Mouse (Mus musculus) MEL (cell line): ENCODE measurements around the gene Mccc2.

Experiments
- CTCF ChIP-seq, 3 experiments: IDR thresholded peaks in 2 of 3; conservative IDR thresholded peaks in 1 of 3; 2 replicates each; pipeline ENCODE4 v1.5.1; 2011 to 2012; ENCODE audit warnings: low read length in 3 of 3, low read depth in 2 of 3, mild to moderate bottlenecking in 2 of 3, improper control_type of control experiment in 1 of 3, inconsistent platforms in 1 of 3, mixed read lengths in 1 of 3, moderate library complexity in 1 of 3; ENCODE audit not compliant: control insufficient read depth in 1 of 3, insufficient read depth in 1 of 3, poor library complexity in 1 of 3, severe bottlenecking in 1 of 3
- ELF1 ChIP-seq: IDR thresholded peaks from 2 replicates; pipeline ENCODE4 v1.6.1; 2014; ENCODE audit warnings: low read depth, mild to moderate bottlenecking, inconsistent platforms, low read length, improper control_type of control experiment, moderate library complexity
- EP300 ChIP-seq, 2 experiments: IDR thresholded peaks; 2 replicates each; pipeline ENCODE4 v1.6.1; 2011; ENCODE audit warnings: improper control_type of control experiment in 2 of 2, low read length in 2 of 2, low read depth in 1 of 2, mild to moderate bottlenecking in 1 of 2
- GATA1 ChIP-seq: IDR thresholded peaks from 2 replicates; pipeline ENCODE4 v1.6.1; 2011; ENCODE audit warnings: low read depth, low read length, improper control_type of control experiment
- KAT2A ChIP-seq: conservative IDR thresholded peaks from 2 replicates; pipeline ENCODE4 v1.6.1; 2012; ENCODE audit warnings: low read depth, low read length, improper control_type of control experiment, inconsistent platforms
- MAX ChIP-seq: IDR thresholded peaks from 2 replicates; pipeline ENCODE4 v1.6.1; 2011; ENCODE audit warnings: low read length, improper control_type of control experiment
- NRF1 ChIP-seq: IDR thresholded peaks from 2 replicates; pipeline ENCODE4 v1.6.1; 2014; ENCODE audit warnings: low read depth, mild to moderate bottlenecking, inconsistent platforms, low read length, improper control_type of control experiment, moderate library complexity; ENCODE audit not compliant: poor library complexity, insufficient read depth, severe bottlenecking
- POLR2AphosphoS2 ChIP-seq: IDR thresholded peaks from 2 replicates; pipeline ENCODE4 v1.6.1; 2011; ENCODE audit warnings: low read length, improper control_type of control experiment
- POLR2AphosphoS5 ChIP-seq: IDR thresholded peaks from 2 replicates; pipeline ENCODE4 v1.6.1; 2012; ENCODE audit warnings: low read depth, borderline replicate concordance, mild to moderate bottlenecking, inconsistent platforms, low read length, moderate library complexity, mixed read lengths
- TAL1 ChIP-seq: IDR thresholded peaks from 2 replicates; pipeline ENCODE4 v1.6.1; 2012; ENCODE audit warnings: mild to moderate bottlenecking, inconsistent platforms, low read length, moderate library complexity, mixed read lengths
- ZMIZ1 ChIP-seq: IDR thresholded peaks from 2 replicates; pipeline ENCODE4 v1.6.1; 2012; ENCODE audit warnings: low read depth, mild to moderate bottlenecking, inconsistent platforms, low read length, improper control_type of control experiment, moderate library complexity

DNA sequence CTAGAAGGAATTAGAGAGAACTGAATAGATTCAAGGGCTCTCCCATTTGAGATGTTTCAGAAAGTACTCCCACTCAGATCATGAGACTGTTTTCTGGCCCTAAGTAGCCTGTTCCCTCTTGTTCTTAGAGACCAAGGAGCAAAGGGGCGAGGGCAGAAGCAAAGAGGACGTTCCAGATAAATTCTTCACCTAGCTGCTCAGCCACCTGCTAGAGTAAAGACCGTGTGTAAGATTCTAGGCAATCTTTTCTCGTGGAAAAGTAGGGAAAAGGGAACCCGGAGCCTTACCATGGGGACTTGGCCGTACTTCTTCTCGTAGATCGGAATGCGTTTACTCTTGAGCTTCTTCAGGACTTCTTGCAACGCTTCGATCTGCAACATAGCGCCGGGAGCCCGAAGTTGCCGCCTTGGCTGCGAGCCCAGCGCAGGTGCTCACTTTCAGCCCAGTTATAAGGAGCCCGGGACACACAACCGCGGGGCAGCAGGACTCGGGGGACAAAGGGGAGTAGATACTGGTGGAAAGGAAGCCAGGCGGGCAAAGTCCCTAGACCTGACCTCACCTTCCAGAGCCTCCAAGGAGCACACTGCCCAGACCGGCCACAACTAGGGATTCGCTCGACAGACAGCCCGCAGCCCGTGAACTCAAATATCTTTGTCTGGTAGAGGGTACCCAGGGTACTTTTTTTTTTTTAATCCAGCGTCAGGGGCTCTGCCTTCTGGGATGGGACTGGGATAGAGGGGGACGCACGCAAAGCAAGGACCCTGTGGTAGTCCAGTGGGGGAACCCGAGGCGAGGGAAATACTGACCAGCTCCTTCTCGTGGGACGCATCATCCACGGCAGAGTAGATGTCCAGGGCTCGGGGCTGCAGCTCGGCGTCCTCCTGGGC, 115.5 kb downstream of the Mccc2 start:
- TF ChIP-seq POLR2AphosphoS5 (no peak), POLR2AphosphoS2 (no peak), NRF1 (no peak), EP300 (IDR thresholded peaks at IDR 0.05; ENCODE audit: low read depth in 1 of 2, low read length in 2 of 2) (no peak), GATA1 (no peak), KAT2A (no peak), CTCF (IDR thresholded peaks at IDR 0.05 in 2 of 3, conservative IDR thresholded peaks at IDR 0.05 in 1 of 3; ENCODE audit: control insufficient read depth in 1 of 3, insufficient read depth in 1 of 3, low read depth in 2 of 3, low read length in 3 of 3, poor library complexity in 1 of 3, severe bottlenecking in 1 of 3) (no peak), MAX (no peak), TAL1 (no peak), ZMIZ1 (no peak), ELF1 (no peak)
